Mouse (Mus musculus) neutrophil, adult 5-6 weeks (primary cell): ENCODE data around the gene Pfkfb3. TPM values are rescaled to one million over a fixed set of nuclear protein-coding genes. Genes with fewer than 3 reads are reported as not detected.
A peak's percentile ranks its signal among the peaks of the same experiment; 100 is the strongest.

Experiments used
- ATAC-seq: fragments of 151-379, 151-347 bp; 2 replicates; pipeline ENCODE4 v1.8.0; 2017; ENCODE audit warnings: mild to moderate bottlenecking, moderate TSS enrichment; ENCODE audit not compliant: insufficient number of reproducible peaks, poor library complexity, low FRiP score, severe bottlenecking; ENCODE audit errors: extremely low read depth
- total RNA-seq: library from RNA; stranded (forward); fragments of 200-1000 nt; gene quantifications from 2 replicates; pipeline ENCODE4 v1.2.3, GENCODE M21; 2017

The Pfkfb3 gene
- total RNA-seq, 1 experiment from 2014 or later, result 46.0 TPM

DNA sequence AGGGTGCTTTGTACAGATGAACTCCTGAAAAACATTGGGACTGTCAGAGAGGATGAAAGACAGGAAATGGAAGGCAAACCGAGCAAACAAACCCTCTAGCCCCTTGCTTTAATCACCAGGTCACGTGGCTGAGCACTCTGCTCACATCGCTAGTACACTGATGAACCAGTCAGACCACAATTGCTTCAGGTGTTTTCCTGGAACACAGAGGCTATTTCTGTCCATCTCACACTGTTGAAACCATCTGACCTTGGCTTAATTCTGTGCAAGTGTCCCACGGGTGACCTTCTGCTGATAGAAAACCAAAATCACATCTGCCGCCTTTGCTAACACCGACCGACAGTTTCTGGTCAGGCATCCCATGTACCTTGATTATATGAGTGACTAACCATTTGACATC, 96.0 kb downstream of the Pfkfb3 start:
- no peak for ATAC-seq

DNA sequence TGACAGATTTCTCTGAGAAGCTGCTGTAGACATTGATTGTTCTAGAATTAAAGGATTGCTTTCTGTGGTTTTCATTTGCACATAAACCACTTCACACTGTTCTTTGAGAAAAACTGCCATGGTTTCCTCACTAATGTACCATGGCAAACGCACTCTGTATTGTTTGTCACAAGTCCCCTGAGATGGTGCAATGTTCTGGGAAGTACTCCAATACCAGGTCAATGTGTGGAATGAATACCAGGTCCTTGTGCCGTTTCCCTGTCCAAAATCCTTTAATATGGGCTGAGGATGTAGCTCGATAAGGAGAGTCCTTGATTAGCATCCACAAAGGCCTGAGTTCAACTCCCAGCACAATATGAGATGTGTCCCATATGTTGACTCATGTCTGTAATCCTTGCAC, 105.2 kb downstream of the Pfkfb3 start:
- no peak for ATAC-seq

DNA sequence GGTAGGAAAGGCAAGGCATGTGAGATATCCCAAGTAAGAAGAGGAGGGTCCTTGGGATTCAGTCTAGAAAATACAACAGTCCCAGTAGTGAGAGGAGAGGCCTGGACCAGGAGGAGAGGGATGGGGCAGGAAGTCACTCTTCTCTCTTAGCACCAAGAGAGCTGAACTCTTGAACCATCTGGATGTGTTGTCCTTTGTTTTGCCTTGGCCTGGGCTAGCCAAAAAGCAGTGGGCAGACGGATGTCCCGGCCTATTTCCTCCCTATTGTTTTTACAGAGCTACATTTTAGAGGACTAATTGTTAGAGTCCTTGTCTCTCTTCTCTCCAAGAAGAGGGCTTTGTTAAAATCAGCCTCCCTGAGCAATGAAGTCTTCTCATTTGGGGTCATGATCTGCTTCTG, 106.0 kb downstream of the Pfkfb3 start:
- ATAC-seq, result no peak

DNA sequence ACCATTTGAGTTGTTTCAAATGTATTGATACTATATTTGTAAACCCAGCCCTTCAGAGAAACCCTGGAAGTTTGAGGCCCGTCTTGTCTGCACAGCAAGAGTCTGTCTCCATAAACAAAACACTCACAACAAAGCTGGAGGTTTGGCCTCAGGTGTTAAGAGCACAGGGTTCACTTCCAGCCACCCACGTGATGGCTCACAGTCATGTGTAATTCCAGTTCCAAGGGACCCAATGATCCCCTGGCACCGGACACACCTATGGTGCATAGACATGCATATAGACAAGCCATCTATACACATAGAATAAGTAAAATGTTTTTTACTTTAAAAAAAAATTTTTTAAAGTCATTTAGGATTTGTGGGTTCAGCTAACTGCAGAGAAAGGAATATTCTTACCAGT, 108.2 kb downstream of the Pfkfb3 start:
- ATAC-seq, result no peak

DNA sequence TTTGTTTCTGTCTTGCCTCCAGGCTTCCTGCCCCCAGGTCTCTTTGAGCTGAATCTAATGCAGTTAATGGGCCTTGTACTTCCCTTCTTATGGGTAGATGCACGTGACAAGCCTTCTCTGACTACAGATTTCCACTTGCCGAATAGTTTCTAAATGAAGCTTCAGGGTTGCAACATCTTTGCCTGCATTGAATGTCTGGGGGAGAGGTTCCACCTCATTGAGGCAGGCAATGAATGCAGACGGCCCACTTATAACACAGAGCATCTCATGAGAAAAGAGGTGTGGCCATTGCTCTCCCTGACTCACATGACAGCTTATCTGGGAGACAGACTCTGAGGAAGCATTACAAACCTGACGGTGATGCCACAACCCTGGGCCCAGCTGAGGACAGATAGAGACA, 112.0 kb downstream of the Pfkfb3 start:
- peak; percentile 79 for ATAC-seq

DNA sequence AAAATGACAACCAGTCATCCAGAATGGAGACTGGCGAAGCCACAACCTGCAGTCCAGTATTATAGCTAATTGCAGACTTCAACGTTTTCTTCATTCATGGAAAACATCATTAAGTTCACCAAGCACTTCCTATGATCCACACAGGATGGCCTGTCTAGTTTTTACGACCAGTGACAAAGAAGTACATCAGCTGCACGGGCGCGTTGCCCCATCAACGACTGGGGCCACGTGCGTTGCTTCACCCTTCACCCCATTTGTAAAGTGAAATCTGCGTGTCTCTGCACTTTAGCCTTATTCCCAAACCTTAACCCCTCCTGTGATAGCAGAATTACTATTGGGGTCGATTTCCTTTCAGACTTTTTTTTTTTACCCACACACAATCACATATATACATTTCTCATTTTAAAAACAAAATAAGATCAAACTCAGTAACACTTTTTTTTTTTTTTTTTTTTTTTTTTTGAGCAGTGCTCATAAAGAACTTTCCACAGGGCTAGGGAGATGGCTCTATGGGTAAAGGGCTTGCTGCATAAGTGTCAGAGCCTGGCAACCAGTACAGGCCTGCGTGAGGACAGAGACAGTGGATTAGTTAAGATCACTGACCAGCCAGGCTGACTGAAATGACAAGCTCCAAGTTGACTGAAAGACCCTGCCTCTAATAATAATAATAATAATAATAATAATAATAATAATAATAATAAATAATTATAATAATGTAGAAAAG, 115.5 kb downstream of the Pfkfb3 start:
- no peak for ATAC-seq

DNA sequence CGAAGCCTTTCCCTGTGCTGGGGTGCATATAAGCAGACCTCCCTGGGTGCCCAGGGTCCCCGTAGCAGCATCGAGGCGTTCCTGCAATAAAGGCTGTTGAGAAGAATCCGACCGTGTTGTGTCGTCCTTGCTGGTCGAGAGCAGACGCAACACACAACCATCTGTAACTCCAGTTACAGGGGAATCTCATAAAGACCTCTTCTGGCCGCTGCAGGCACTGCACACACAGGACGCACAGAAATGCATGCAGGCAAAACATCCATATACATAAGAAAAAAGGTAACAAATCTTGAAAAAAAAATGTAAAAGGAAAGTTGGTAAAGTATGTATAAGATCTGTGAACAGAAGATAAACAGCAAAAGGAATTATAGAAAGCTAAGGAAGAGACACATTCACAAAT, 117.5 kb downstream of the Pfkfb3 start:
- no peak for ATAC-seq

DNA sequence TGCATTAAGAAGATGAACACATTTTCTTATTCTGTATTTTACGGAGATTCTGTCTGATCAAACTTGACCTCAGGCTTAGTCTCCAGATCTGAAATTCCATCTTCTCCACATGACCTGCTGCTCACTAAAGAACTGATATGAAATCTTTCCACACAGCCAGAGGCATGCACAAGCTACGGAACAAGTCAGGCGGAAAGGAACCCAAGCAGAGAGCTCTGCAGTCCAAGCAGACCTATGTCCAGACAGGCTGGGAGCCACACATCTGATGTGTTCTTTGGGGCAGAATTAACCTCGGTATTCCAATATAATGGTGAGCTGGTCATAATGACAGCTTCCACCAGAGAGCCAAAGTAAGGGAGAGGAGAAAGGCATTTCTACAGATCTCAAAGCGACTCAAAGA, 120.5 kb downstream of the Pfkfb3 start:
- ATAC-seq, result no peak

DNA sequence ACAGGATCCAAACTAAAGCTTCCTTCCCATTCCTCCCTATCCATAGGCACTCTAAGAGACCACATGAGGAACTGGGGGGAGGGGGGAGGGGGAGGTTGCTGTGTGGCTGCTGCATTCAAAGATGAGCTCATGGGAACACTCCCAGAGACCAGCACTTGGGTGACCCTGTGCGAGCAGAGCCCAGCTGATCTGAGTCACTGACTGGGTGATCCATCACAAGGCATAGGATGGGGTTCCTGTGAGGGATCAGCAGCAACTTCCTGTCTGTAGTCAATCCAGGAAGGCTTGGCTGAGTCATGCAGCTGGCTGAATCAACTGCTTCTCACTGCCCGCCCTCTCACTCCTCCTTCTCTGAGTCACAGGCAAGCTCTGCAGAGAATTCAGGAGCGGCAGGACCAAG, 124.3 kb downstream of the Pfkfb3 start:
- ATAC-seq, result peak; percentile 91

DNA sequence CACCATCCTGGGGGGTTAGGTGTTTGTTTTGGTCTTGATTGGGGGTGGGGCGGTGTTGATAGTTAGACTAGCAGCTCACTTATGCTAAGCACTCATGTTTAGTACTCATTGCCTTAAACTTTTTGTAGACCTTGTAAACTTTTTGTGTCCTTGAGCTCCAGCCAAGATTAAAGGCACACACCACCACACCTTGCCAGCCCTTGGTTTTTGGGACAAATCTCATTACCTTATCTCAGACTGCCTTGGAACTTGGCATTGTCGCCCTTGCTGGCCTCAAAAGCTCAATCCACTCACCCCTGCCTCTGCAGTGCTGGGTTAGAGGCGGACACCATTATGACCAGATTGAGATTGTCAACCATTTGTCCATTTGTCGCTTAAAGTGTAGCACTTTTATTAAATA, 125.3 kb downstream of the Pfkfb3 start:
- no peak for ATAC-seq

DNA sequence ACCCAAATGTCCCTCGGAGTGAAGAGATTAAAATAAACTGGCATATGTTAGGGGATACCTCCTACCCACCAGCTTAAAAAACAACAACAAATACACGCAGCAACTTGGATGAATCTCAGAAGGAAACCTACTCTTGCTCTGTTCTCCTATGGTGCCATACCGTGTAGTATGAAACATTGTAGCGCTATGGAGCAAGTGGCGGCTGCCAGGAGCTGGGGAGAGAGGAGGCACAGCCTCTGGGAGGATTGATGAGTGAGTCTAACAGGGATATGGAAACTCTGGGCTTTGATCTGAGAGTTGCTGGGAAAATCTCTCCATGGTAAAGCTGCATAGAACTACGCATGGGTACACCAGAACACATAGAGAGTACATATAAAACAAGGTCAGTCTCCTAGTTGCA, 126.3 kb downstream of the Pfkfb3 start:
- no peak for ATAC-seq

DNA sequence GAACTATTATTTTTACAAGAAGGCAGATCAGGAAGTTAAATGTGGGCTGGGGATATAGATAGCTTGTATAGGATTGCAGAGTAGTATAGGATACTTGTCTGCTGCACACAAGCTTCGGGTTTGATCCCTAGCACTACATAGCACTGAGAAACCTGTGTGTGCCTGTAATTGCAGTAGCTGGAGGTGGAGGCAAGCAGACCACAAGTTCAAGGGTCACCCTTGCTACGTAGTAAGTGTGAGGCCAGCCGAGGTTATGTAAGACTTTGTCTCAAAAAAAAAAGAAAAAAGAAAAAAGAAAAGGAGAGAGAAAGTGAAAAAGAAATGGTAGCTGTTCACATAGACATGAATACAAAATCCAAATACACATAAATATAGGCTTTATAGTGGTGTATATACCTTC, 127.5 kb downstream of the Pfkfb3 start:
- no peak for ATAC-seq

DNA sequence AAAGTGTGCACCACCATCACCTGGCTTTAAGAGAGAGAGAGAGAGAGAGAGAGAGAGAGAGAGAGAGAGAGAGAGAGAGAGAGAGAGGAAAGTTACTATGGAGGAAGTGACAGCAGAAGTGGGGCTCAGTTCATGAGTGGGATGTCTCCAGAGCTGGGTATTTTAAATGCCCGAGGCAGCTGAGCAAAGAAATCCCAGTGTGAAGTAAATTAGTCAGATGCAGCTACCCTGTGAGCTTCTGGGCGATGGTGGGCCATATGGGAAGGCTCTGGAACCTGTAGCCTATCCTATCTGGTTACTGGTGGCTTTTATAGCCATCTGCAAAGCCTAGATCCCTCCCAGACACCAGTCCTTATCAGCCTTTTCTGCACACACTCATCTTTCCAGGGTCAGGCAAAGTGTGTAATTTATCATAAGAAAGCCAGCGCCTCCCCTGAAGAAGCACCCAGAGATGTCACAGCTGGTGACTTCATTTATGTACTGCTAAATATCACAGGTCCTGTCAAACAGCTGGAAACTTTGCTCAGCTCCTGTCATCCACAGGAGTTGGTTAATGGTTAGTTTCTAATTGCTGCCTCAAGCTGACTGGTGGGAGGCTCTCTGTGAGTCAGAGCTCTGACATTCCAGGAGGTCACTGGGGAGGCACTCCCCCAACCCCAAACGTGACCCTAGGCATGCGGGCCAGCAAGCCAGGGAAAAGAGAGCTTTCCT, 128.3 kb downstream of the Pfkfb3 start:
- ATAC-seq, result no peak

DNA sequence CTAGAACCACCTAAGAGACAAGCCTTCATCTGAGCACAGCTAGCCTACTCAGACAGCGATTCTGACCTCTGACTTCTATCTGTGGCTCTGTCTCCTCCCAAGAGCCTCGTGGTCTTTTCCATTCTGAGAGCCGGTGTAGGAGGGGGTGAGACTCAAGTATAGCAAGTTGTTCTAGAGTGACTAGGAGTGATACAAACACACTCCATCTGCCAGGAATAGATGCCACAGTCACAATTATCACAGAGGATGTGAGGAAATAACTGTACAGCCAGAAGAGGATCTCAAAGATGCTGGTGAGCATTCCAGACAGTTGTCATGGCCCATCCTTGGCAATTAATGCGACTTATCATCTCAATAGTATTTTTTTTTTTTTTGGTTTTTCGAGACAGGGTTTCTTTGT, 129.6 kb downstream of the Pfkfb3 start:
- no peak for ATAC-seq

DNA sequence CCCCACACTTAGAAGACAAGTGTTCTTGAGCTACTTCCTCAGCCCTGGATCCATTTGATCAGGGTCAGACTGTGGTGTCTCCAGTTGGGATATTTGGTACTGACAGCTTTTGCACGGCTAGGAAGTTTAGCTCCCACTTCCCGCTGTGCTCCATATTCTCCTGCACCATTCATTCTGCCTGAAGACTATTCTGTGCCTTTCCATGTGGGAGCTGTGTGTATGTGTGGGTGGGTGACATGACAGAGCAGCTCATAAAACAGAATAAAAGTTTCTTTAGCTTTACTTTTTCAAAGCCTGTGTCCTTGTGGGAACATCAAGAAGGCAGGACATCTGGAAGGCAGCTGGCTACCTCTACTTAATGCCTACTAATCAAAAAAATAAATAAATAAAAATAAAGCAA, 130.5 kb downstream of the Pfkfb3 start:
- ATAC-seq, result no peak

DNA sequence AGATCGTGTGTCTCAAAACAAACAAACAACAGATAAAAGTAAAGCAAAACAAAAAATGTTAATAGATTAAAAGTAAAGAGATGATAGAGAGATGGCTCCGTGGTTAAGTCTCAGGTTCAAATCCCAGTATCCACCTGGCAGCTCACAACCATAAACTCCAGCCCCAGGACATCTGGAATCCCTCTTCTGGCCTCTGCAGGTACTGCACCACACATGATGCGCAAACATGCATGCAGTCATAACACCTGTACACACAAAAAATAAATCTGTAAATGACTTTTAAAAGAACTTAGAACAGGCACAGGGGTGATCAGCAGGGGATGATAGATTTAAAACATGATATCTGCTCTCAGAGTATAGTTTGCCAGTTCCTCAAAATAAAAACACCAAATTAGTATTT, 131.5 kb downstream of the Pfkfb3 start:
- no peak for ATAC-seq

Other genes starting within 250 kb of the Pfkfb3 start
- gene Rbm17, start 50.1 kb upstream of the Pfkfb3 start, total RNA-seq, result 144 and 163 TPM in 2 replicates
- not detected in 2 replicates for gene Gm17490, start 72.2 kb upstream of the Pfkfb3 start, total RNA-seq
- 2.3 and 3.0 TPM in 2 replicates for gene Il2ra, start 88.7 kb upstream of the Pfkfb3 start, total RNA-seq
- 12.1 and 14.4 TPM in 2 replicates for gene Il15ra, start 151.2 kb upstream of the Pfkfb3 start, total RNA-seq
- 106 and 119 TPM in 2 replicates for gene Fbh1, start 223.5 kb upstream of the Pfkfb3 start, total RNA-seq
- 82.4 and 98.9 TPM in 2 replicates for gene Ankrd16, start 223.8 kb upstream of the Pfkfb3 start, total RNA-seq